Mouse (Mus musculus): ENCODE results near the gene Kng1. TPM values are rescaled to one million over a fixed set of nuclear protein-coding genes. Genes with fewer than 3 reads are reported as not detected.
"Not testable (repeated sequence)": the region's sequence is repeated elsewhere in the genome, so short reads cannot be mapped to it uniquely, and the experiment has no call there.

The Kng1 gene
- polyA plus RNA-seq, 1 experiment, result not detected

GRCm38 (mm10) chr16:23093321-23093953 is 35.8 kb downstream of the Kng1 start:
- no peak for DNase-seq (ENCODE audit: extremely low spot score in 1 of 2, low spot score in 1 of 2)

GRCm38 (mm10) chr16:23094136-23094535 is 36.5 kb downstream of the Kng1 start:
- no peak for DNase-seq (ENCODE audit: extremely low spot score in 1 of 2, low spot score in 1 of 2)

- not testable (repeated sequence) for DNase-seq (ENCODE audit: extremely low spot score in 1 of 2, low spot score in 1 of 2)
Observed at GRCm38 (mm10) chr16:23095581-23095980, 37.9 kb downstream of the Kng1 start.

- DNase-seq (ENCODE audit: extremely low spot score in 1 of 2, low spot score in 1 of 2), result not testable (repeated sequence)
Observed at GRCm38 (mm10) chr16:23096886-23097285, 39.2 kb downstream of the Kng1 start.

GRCm38 (mm10) chr16:23097290-23098104 is 39.8 kb downstream of the Kng1 start:
- DNase-seq (ENCODE audit: extremely low spot score in 1 of 2, low spot score in 1 of 2), result peak in 1 of 2 experiments; percentile 54

GRCm38 (mm10) chr16:23098105-23098452 is 40.4 kb downstream of the Kng1 start:
- DNase-seq (ENCODE audit: extremely low spot score in 1 of 2, low spot score in 1 of 2), result not testable (repeated sequence)

GRCm38 (mm10) chr16:23099632-23100031 is 42.0 kb downstream of the Kng1 start:
- no peak for DNase-seq (ENCODE audit: extremely low spot score in 1 of 2, low spot score in 1 of 2)

GRCm38 (mm10) chr16:23100099-23100575 is 42.5 kb downstream of the Kng1 start:
- no peak for DNase-seq (ENCODE audit: extremely low spot score in 1 of 2, low spot score in 1 of 2)

GRCm38 (mm10) chr16:23100613-23101012 is 42.9 kb downstream of the Kng1 start:
- no peak for DNase-seq (ENCODE audit: extremely low spot score in 1 of 2, low spot score in 1 of 2)

- no peak for DNase-seq (ENCODE audit: extremely low spot score in 1 of 2, low spot score in 1 of 2)
Observed at GRCm38 (mm10) chr16:23102340-23103037, 44.8 kb downstream of the Kng1 start.

- DNase-seq (ENCODE audit: extremely low spot score in 1 of 2, low spot score in 1 of 2), result no peak
Observed at GRCm38 (mm10) chr16:23103038-23103745, 45.5 kb downstream of the Kng1 start.

GRCm38 (mm10) chr16:23103841-23104240 is 46.2 kb downstream of the Kng1 start:
- DNase-seq (ENCODE audit: extremely low spot score in 1 of 2, low spot score in 1 of 2), result no peak

GRCm38 (mm10) chr16:23106121-23106520 is 48.5 kb downstream of the Kng1 start:
- DNase-seq (ENCODE audit: extremely low spot score in 1 of 2, low spot score in 1 of 2), result no peak

- DNase-seq (ENCODE audit: extremely low spot score in 1 of 2, low spot score in 1 of 2), result peak; percentile 82 to 92
Observed at GRCm38 (mm10) chr16:23107231-23107942, 49.7 kb downstream of the Kng1 start, which contains the start of gene Eif4a2. TSS of gene Eif4a2 (plus strand) at chr16:23107444.

- peak; percentile 53 to 79 for DNase-seq (ENCODE audit: extremely low spot score in 1 of 2, low spot score in 1 of 2)
Observed at GRCm38 (mm10) chr16:23107946-23108759, 50.5 kb downstream of the Kng1 start.

- no peak for DNase-seq (ENCODE audit: extremely low spot score in 1 of 2, low spot score in 1 of 2)
Observed at GRCm38 (mm10) chr16:23108943-23109342, 51.3 kb downstream of the Kng1 start.

- no peak for DNase-seq (ENCODE audit: extremely low spot score in 1 of 2, low spot score in 1 of 2)
Observed at GRCm38 (mm10) chr16:23109350-23110280, 52.0 kb downstream of the Kng1 start.

- DNase-seq (ENCODE audit: extremely low spot score in 1 of 2, low spot score in 1 of 2), result no peak
Observed at GRCm38 (mm10) chr16:23112348-23112747, 54.7 kb downstream of the Kng1 start.

Measured in frontal cortex, adult 2 months (tissue).